Mouse (Mus musculus): ENCODE results near the gene Cdsn. TPM values are rescaled to one million over a fixed set of nuclear protein-coding genes. Genes with fewer than 3 reads are reported as not detected.

Gene Cdsn
- total RNA-seq, 2 experiments from 2014 or later: 0.26 to 0.36 TPM

DNA sequence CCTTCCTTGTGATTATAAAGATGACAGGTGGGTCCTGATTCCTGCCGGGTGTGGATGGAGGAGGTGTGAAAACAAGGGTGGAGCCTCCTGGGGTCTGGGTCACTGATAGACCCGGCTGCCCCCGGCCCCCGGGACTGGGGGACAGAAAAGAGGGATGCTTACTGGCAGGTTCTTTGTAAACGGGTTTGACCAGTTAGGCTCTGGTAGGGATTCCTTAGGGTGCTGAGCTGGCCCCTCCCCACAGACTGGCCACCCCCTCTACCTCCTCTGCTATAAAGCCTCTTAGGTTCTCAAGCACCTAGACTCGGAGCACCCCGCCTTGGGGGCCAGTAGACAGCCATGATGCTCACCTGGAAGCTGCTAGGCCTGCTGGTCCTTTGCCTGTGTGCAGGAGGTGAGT is 19.0 kb upstream of the Cdsn start, which contains the start of gene Psors1c2:
TSS of gene Psors1c2 (plus strand) at position 301 of the 400 bp plus-strand sequence.
- DNase-seq: no peak
- intact Hi-C loops (cut with DNase I): no loop called here

DNA sequence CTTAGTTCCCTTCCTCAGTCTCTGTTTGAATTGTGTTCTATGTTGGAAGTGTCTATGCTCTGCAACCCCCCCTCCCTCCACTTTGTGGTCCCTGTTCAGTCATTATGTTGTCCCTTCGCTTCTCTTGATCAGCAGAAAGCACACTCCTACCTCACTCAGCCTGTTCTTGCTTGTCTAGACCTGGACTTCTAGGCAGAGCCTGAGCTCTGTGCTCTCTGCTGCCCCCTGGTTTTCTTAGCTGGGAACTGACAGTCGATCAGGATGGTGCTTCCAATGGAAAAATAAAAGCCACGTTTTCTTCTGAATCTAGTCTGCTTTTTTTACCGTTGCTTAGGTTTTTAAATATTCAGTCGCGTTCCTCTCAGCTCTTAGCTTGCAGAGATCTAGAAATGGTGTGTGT is 17.6 kb upstream of the Cdsn start:
- intact Hi-C loops (cut with DNase I): no loop called here
- DNase-seq: peak; percentile 79

DNA sequence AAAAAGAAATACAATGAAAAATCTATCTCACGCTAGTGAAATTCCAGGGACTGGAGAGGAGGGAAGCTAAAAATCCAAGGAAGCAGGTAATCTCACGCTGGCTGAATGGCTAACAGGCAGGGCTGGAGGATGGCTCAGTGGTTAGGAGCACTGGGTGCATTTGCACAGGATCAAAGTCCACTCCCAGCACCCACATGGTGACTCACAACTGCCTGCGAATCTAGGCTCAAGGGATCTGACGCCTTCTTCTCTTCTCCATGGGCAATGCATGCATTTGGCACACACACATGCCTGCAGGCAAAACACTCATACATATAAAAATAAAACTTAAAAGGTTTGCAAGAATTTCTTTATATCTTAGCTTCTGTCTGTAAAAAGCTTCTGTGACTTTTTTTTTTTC is 14.5 kb upstream of the Cdsn start:
- intact Hi-C loops (cut with DNase I): no loop called here
- no peak for DNase-seq

DNA sequence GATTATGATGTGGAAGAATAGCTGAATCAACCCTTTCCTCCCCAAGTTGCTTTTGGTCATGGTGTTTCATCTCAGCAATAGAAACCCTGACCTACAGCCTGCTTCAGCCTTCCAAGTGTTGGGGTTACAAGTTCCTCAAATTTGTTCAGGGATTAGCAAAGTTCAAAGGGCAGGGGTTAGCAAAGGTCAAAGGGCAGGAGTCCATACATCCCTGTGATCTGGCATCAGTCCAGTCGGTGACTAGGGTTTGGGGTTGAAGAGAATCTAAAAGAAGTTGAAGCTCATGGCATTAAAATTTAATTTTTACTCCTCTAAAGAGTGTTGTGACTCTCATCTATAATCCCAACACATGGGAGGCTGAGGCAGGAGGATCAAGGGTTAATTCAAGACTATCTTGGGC is 13.5 kb upstream of the Cdsn start:
- intact Hi-C loops (cut with DNase I): no loop called here
- no peak for DNase-seq

DNA sequence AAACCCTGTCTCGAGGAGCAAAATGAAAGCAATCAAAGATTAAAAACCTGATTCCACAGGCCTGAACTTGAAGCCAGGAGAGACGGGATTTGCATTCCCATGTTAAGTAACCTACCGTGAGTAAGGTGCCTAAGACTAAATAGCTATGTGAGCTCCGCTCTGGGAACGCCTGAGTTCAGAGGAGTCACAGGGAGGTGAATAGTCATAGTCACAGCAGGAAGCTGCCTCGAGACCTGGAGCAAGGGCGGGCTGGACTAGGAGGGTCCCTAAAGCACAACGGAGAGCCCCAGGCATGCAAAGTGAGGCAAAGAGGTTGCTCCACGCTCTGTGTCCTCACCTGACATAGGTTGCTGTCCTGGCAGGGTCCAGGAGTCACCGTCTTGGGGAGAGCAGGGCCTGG is 12.4 kb upstream of the Cdsn start:
- no peak for DNase-seq
- intact Hi-C loops (cut with DNase I): no loop called here

DNA sequence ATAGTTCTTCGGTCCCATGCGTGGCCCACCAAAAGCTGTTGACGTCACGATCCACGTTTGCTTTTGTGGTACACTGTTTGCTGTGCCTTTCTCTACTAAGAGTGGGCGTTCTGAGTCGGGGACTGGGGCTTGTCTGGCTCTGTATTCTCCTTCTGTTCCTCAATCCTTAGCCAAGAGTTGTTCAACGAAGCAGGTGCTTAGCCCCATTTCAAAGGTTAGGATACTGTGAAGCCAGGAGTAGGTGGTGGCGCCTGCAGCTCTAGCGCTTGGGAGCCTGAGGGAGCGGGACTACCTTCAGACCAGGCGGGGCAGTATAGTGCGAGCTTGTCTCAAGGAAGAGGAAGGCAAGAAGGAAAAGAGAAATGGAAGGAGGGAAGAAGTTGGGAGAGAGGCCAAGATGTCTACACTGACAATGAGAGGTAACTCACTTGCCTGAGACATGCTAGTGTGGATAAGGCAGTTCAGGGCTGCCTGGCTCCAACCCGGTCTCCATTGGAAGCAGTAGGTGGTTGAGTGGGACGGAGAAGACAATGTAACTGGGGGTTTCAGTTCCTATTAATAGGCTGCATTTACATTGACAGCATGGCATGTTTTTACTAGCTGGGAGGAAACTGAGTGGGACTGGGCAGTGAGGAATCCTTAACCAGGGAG is 9.0 kb upstream of the Cdsn start:
- DNase-seq: no peak
- intact Hi-C loops (cut with DNase I): no loop called here

DNA sequence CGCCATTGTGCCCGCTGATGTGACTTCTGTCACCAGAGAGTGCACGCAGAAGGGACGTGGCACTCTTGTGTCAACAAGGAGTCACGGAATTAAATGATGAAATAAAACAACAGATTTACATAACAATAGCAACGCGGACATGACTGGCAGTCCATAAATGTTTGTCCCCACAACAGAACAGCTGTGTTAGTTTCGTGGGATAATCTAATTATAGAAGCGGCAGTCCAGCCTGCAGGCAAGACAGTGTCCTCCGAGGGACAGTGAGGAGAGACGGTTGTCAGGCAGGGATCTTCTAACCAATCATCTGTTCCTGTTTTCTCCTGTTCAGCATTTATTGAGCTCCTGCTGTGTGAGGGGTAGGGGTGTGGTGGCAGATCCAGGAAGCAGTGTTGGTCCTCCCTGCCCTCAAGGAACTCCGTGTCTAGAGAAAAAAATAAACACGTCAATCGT is 8.5 kb upstream of the Cdsn start:
- no peak for DNase-seq
- intact Hi-C loops (cut with DNase I): no loop called here

DNA sequence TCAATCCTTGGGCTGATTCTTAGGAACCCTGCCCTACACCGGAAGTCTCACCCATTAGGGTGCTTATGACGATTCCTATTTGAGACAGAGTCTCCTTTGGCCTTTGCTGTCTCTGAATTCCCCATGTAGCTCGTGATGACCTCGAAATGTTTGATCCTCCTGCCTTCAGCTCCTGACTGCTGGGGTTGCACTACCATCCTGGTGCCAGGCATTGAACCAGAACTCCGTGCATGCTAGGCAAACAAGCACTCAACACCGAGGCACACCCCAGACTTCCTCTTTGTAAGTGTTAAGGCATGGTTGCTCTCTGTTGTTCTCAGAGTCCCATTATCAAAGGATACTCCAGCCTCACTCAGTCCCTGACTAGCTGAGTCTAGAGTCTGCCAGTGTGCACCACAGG is 7.9 kb upstream of the Cdsn start:
- intact Hi-C loops (cut with DNase I): no loop called here
- no peak for DNase-seq

DNA sequence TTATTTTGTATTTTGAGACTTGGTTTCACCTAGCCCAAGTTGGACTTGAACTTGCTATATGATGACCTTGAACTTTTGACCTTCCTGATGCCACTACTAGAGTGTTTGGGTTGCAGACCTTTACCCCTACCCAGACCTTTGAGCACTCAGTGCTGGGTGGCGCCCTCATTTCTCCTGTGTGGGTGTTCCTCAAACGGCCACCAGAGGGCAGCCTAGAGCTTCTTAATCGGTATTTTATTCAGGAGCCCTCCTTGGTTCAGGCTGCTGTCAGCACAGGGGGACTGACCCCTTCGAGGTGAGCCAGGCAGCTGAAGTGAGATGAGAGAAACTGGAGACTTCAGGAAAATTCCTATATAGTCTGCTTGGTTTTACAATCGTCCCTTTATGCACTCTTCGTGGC is 7.2 kb upstream of the Cdsn start:
- DNase-seq: peak; percentile 58
- intact Hi-C loops (cut with DNase I): no loop called here

DNA sequence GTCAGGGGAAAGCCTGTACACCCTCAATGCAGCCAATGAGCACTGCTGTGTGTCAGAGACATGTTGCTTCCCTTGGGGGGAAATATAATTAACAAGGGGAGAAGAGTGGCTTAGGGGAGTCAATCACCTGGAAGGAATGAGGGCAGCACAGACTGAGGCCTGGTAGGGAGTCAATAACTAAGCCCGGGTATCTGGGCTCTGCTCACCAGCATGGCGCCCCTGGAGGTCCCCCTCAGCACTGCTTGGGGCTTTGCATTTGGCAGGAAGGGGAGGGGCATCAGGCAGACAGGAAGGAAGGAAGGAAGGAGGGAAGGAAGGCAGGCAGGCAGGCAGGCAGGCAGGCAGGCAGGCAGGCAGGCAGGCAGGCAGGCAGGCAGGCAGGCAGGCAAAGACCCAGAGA is 4.5 kb upstream of the Cdsn start:
- DNase-seq: no peak
- intact Hi-C loops (cut with DNase I): no loop called here

DNA sequence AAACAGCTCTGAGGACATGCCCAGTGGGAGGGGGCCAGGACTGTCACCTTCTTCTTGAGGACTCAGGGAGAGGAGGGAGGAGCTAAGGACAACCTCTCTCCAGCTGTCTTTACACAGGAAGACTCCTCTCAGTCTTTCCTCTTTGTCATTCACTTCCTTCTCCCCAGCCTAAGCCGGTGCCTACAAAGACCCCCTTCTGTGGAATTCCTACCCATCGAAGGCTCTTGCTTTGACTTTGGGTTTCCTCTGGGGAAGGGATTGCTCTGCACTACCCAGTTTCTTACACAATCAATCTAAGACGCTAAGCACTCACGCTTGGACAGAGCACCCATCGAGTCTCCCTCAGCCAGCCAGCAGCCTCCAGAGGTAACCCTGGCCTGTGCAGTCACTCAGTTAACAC is 3.3 kb upstream of the Cdsn start:
- intact Hi-C loops (cut with DNase I): no loop called here
- DNase-seq: no peak

DNA sequence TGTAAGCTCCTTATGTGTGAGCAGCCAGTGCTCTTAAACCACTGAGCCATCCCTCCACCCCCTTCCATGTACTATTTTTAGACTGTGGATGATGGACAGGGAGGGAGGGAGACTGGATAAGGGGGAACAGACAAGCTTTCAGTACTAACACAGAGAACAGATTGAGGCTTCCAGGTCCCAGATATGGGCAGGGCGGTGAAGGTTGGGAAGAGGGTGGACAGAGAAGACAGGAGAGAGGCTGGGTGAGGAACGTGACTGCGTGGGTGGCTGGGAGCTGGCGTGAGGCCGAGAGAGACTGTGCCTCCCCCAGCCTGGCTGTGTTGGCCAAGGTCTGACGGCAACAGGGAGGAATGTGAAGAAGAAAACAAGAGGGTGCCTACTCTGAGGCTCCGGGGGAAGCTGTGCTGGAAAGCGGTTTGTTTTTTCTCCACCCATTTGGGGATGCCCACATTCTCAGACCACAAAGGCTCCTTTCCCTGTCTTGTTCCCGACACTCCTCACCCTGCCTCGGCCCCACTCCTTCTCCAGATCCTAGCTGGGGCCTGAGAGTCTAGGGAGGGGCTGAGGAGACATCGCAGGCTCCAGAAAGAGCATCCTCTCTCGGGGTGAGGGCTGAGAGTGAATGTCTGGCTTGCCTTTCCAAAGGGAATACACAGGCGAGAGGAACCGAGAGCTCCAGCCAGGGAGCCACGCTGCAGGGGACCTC is 2.3 kb upstream of the Cdsn start:
- intact Hi-C loops (cut with DNase I): no loop called here
- DNase-seq: peak; percentile 57

DNA sequence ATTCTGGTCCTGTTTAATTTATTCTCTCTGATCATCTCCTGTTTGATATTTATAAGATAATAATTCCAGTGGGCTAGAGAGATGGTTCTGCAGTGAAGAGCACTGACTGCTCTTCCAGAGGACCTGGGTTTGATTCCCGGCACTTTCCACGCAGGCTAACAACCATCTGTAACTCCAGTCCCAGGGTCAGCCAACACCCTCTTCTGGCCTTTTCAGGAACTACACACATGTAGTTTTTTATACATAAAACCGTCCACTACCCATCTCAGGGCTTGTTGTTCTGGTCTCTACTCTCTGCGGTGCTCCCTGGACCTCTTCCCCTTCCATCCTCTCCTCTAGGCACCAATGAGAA is 1.8 kb upstream of the Cdsn start:
- DNase-seq: no peak

DNA sequence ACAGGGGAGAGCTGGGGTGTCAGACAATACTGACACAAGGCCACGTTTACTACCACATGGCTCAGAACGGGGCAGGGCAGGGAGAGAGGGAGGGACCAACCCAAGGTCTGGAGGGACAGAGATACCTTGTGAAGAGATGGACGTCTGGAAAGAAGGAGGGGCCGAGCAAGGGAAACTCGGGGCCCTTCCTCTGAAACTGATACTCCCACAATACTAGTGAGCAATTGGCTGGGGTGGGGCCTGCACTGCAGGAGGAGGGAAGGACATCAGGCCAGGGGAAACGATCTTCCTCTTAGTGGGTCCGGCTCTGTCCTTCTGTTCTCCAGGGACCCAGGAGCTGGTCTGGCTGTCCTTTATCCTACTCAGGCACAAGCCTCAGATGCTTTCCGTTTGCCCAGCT is 1.1 kb upstream of the Cdsn start:
- intact Hi-C loops (cut with DNase I): no loop called here
- no peak for DNase-seq

More for the DNA sequence above, 1.8 kb upstream of the Cdsn start:
- intact Hi-C loops (cut with DNase I): no loop called here

DNA sequence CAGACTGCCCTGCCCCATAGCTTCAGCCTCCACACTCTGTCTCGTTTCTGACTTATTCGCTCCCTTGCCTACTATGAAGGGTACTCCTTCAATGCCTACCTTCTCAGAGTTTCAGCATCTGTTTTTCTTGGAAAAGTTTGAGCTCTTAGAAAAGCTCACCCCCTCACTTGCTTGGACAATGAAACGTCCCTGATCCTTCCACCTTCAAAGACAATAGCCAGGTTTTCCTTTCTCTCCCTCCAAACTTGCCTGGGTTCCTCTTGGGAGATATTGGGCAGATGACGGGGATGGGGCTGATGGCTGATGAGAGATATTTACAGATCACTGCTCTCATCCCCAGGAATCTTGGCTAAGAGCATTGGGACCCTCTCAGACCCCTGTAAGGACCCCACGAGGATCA is 2.4 kb downstream of the Cdsn start:
- intact Hi-C loops (cut with DNase I): no loop called here
- DNase-seq: no peak

DNA sequence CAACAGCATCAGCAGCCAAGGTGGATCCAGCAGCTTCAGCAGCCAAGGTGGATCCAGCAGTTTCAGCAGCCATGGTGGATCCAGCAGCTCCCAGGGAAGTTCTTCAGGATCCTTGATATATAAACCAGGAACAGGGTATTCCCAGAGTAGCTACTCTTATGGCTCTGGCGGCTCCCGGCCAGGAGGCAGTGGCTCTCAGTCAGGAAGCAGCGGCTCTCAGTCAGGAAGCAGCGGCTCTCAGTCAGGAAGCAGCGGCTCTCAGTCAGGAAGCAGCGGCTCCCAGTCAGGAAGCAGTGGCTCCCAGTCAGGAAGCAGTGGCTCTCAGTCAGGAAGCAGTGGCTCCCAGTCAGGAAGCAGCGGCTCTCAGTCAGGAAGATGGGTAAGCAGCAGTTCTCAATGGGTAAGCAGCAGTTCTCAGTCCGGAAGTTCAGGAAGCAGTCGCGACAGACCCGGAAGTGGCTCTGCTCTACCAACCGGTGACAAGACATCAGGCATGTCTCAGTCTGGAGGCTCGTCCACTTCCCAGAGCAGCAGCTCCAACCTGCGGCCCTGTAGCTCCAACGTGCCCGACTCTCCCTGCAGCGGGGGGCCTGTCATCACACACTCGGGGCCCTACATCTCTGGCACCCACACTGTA is 3.0 kb downstream of the Cdsn start:
- DNase-seq: no peak
- intact Hi-C loops (cut with DNase I): no loop called here

DNA sequence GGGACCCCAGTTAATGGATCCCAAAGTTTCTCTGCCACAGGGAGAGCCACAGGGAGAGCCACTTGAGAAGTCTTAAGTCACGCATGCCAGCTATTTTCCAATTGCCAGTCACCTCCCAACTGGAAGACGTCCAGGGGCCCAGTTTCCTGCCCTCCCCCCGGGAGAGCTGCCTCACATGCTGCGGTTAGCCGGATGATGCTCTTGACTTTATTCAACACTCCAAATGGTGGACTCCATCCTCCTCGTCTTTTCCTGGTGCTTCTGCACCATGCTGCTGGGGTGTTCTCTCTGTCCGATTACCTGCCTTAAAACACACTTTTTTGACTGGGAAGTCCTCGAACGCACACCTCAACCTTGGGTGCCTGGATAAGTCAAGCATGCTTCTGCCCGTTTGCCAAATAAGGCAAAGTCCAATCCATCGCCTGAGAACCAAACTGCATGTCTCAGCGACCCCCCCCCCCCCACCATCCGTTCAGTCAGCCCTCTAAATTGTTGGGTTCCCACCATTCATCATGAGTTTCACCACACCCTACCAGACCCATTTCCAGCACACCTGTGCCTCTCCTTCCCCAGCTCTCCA is 4.3 kb downstream of the Cdsn start:
- DNase-seq: no peak
- intact Hi-C loops (cut with DNase I): no loop called here

DNA sequence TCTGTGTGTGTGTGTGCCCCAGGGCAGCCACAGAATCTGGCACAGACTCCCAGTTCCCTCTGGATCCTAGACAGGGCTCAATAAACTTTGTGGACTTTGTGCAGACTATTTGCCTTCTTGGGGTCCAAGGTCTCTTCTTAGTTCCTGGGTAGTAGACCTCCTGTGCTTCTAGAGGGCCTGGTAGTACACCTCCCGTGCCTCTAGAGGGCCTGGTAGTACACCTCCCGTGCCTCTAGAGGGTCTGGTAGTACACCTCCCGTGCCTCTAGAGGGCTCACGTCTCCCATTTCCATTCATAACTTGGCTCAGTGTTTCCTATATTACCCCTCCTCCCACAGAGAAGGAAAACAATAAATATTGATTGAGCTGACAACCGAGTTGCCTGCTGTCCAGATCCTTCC is 4.9 kb downstream of the Cdsn start:
- intact Hi-C loops (cut with DNase I): no loop called here
- peak; percentile 61 for DNase-seq

DNA sequence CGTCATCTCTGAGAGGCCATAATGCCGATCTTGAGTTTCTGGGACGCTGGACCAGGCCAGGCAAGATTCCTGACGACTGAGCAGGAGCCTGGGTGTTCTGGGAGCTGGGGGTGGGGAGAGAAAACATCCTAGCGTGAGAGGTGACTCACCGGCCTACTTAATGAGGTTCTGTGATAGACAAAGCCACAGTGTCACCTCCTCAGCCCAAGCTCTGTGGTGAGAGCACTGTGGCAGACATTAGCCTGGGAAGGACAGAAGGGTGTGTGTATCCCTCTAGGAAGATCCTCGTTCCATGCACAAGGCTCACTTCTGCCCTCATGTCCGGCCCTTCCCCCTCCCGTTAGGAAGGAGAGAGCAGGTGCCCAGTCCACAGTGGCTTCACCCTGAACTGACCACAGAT is 5.4 kb downstream of the Cdsn start:
- intact Hi-C loops (cut with DNase I): no loop called here

DNA sequence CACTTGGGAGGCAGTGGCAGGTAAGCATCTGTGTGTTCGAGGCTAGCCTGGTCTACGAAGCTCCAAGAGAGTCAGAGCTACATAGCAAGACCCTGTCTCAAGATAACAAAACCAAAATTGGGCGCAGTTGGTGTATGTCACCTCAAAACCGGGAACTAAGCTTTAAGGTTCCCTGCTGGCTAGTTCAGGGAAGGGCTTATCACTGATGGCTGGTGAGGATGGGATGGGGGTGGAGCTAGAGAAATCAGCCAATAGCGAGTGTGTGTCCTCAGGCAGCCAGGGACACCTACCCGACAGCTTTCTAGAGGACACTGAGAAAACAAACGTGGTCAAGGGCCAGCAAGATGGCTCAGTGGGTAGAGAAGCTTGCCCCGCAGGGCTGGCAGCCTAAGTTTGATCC is 6.3 kb downstream of the Cdsn start:
- DNase-seq: no peak
- intact Hi-C loops (cut with DNase I): no loop called here

More for the DNA sequence above, 5.4 kb downstream of the Cdsn start:
- no peak for DNase-seq

DNA sequence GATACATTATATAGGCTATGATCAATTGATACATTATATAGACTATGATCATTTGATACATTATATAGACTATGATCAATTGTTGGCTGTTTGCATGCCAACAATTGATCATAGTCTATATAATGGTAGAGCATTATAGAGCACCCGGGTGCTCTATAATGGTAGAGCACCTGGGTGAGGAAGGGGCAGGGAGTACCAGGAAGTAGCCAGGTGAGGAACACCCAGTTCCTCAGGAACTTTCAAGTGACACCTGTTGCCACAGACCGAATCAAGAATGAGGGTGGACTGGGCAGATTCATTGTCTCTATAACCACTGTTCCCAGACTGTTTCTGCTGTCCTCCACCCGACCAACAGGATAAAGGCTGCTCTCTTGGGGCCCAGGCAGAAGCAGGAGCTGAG is 15.2 kb downstream of the Cdsn start, which contains the start of gene 2300002M23Rik:
TSS of gene 2300002M23Rik (plus strand) at position 301 of the 400 bp plus-strand sequence.
- DNase-seq: no peak
- intact Hi-C loops (cut with DNase I): no loop called here

DNA sequence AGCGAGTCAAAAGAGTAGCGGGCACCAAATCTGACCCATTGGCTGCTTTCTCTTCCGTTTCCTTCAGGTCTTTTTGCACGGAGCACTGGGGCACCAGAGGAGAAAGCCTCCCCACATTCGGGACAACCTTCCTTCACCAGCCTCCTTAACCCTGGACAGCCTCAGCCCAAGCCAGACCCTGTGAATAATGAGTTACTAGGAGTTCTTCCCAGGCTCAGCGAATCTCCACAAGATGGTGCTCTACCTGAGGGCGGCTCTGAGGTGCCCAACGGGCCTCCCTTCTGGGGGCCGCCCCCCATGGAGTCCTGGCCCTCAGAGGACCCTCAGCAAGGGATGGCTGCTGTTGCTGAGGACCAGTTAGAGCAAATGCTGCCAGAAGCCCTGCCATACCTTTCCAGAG is 15.8 kb downstream of the Cdsn start:
- intact Hi-C loops (cut with DNase I): no loop called here
- no peak for DNase-seq

Measured in left cerebral cortex, postnatal 4 days (tissue).